Mouse (Mus musculus): ENCODE data around the gene Camkmt.

- TF ChIP-seq ZC3H11A (IDR thresholded peaks at IDR 0.05; ENCODE audit: borderline replicate concordance, low read depth, low read length) = no peak
- TF ChIP-seq MAFK (IDR thresholded peaks at IDR 0.05; ENCODE audit: insufficient read depth, low read depth, low read length) = no peak
- no peak for TF ChIP-seq CHD2 (IDR thresholded peaks at IDR 0.05; ENCODE audit: low read depth, low read length)
These were observed 403.2 kb downstream of the Camkmt start for GRCm38 (mm10) chr17:85493521-85493920.

All from ES-E14 (cell line).